Mouse (Mus musculus) brown adipose tissue, adult 24 weeks (tissue): ENCODE results near the gene Prss43. TPM values are rescaled to one million over a fixed set of nuclear protein-coding genes. Genes with fewer than 3 reads are reported as not detected.
A peak's percentile ranks its signal among the peaks of the same experiment; 100 is the strongest.

ENCODE experiments used
- H3K27ac ChIP-seq: fragments of 200-500 bp; replicated peaks from 2 replicates; pipeline ENCODE4 v1.5.1; 2012; ENCODE audit warnings: low read depth, mild to moderate bottlenecking, low read length
- H3K4me1 ChIP-seq: fragments of 200-500 bp; 2 replicates; pipeline ENCODE4 v1.6.1; 2012; ENCODE audit warnings: low read length, mixed read lengths; ENCODE audit not compliant: control insufficient read depth, insufficient read depth, insufficient read length
- H3K4me3 ChIP-seq: fragments of 200-500 bp; 2 replicates; pipeline ENCODE4 v1.5.1; 2012; ENCODE audit warnings: low read depth, mild to moderate bottlenecking, low read length, moderate library complexity; ENCODE audit not compliant: insufficient read depth
- polyA plus RNA-seq: library from polyadenylated mRNA; stranded (reverse); fragments of >200 nt; gene quantifications from 2 replicates; pipeline ENCODE4 v1.2.4, GENCODE M21; 2012; ENCODE audit not compliant: missing spikeins, insufficient read depth, insufficient read length

The Prss43 gene
- polyA plus RNA-seq, 1 experiment: not detected

GRCm38 (mm10) chr9:110858967-110859596, 32.6 kb downstream of the Prss43 start:
- Histone ChIP-seq H3K4me3 (no peak overlapping the region), H3K4me1 (no peaks in the 10 kb centered on the region; the same call in 1 of the 2 replicates), H3K27ac (no peak overlapping the region)

GRCm38 (mm10) chr9:110871030-110871429, 44.5 kb downstream of the Prss43 start:
- no peak overlapping the region for H3K4me3 ChIP-seq
- no peak overlapping the region for H3K27ac ChIP-seq
- peaks cover 3% of the 10 kb centered on the region; the same call in 1 of the 2 replicates for H3K4me1 ChIP-seq

- Histone ChIP-seq H3K4me3 (no peak overlapping the region), H3K4me1 (peaks cover 18% of the 10 kb centered on the region), H3K27ac (no peak overlapping the region)
Measured at GRCm38 (mm10) chr9:110873681-110874659, 47.5 kb downstream of the Prss43 start.

- no peak overlapping the region for H3K4me3 ChIP-seq
- no peak overlapping the region for H3K27ac ChIP-seq
- peaks cover 21% of the 10 kb centered on the region for H3K4me1 ChIP-seq
Measured at GRCm38 (mm10) chr9:110874660-110875191, 48.2 kb downstream of the Prss43 start.

- H3K27ac ChIP-seq: no peak overlapping the region
- peaks cover 21% of the 10 kb centered on the region for H3K4me1 ChIP-seq
- no peak overlapping the region for H3K4me3 ChIP-seq
Measured at GRCm38 (mm10) chr9:110875288-110875695, 48.8 kb downstream of the Prss43 start.

GRCm38 (mm10) chr9:110877353-110877752, 50.9 kb downstream of the Prss43 start:
- Histone ChIP-seq H3K4me1 (peaks cover 21% of the 10 kb centered on the region), H3K27ac (peak overlapping the region; percentile 17; the same call in 1 of the 2 replicates), H3K4me3 (no peak overlapping the region)

GRCm38 (mm10) chr9:110877888-110878287, 51.4 kb downstream of the Prss43 start:
- H3K4me3 ChIP-seq: no peak overlapping the region
- H3K27ac ChIP-seq: peak overlapping the region; percentile 17; the same call in 1 of the 2 replicates
- H3K4me1 ChIP-seq: peaks cover 21% of the 10 kb centered on the region

- Histone ChIP-seq H3K4me3 (peak within 1 kb of the TSS; percentile 74), H3K27ac (peak within 1 kb of the TSS; percentile 92), H3K4me1 (peaks cover 21% of the 10 kb centered on the region)
Measured at GRCm38 (mm10) chr9:110879191-110879920, 52.9 kb downstream of the Prss43 start, which contains the start of gene Als2cl. TSS of gene Als2cl (plus strand) at chr9:110879870.

- Histone ChIP-seq H3K4me1 (peaks cover 21% of the 10 kb centered on the region), H3K27ac (peak within 1 kb of the TSS; percentile 92)
Measured at GRCm38 (mm10) chr9:110879998-110880561, 53.6 kb downstream of the Prss43 start, which contains the start of gene Tmie. TSS of gene Tmie (minus strand) at chr9:110880113.

GRCm38 (mm10) chr9:110880772-110881171, 54.3 kb downstream of the Prss43 start:
- peaks cover 18% of the 10 kb centered on the region for H3K4me1 ChIP-seq

More at GRCm38 (mm10) chr9:110879998-110880561, 53.6 kb downstream of the Prss43 start, which contains the start of gene Tmie:
- peak within 1 kb of the TSS; percentile 74 for H3K4me3 ChIP-seq

More at GRCm38 (mm10) chr9:110880772-110881171, 54.3 kb downstream of the Prss43 start:
- Histone ChIP-seq H3K27ac (peak overlapping the region; percentile 92), H3K4me3 (peak overlapping the region; percentile 74)

Other genes starting within 250 kb of the Prss43 start
- gene Nradd, start 202.2 kb upstream of the Prss43 start, polyA plus RNA-seq: 1.7 and 3.0 TPM in 2 replicates
- 2.2 and 4.8 TPM in 2 replicates for gene Nbeal2, start 172.5 kb upstream of the Prss43 start, polyA plus RNA-seq
- gene Ccdc12, start 170.2 kb upstream of the Prss43 start, polyA plus RNA-seq: 44.7 and 46.2 TPM in 2 replicates
- gene Myl3, start 84.8 kb upstream of the Prss43 start, polyA plus RNA-seq: 17.2 and 23.5 TPM in 2 replicates
- 23.3 and 25.4 TPM in 2 replicates for gene Pth1r, start 79.5 kb upstream of the Prss43 start, polyA plus RNA-seq
- not detected in 2 replicates for gene Prss42, start 28.5 kb upstream of the Prss43 start, polyA plus RNA-seq
- not detected in 2 replicates for gene Prss44, start 12.7 kb upstream of the Prss43 start, polyA plus RNA-seq
- gene Prss45, start 7.9 kb downstream of the Prss43 start, polyA plus RNA-seq: not detected in 2 replicates
- not detected in 2 replicates for gene Prss46, start 17.8 kb downstream of the Prss43 start, polyA plus RNA-seq
- not detected in 2 replicates for gene Prss50, start 31.3 kb downstream of the Prss43 start, polyA plus RNA-seq
- gene Als2cl, start 53.2 kb downstream of the Prss43 start, polyA plus RNA-seq: 5.7 and 9.0 TPM in 2 replicates
- 1.5 and 1.8 TPM in 2 replicates for gene Tmie, start 53.4 kb downstream of the Prss43 start, polyA plus RNA-seq
- not detected in 2 replicates for gene Fam240a, start 90.2 kb downstream of the Prss43 start, polyA plus RNA-seq
- not detected in 2 replicates for gene Tdgf1, start 119.5 kb downstream of the Prss43 start, polyA plus RNA-seq
- gene Lrrc2, start 124.9 kb downstream of the Prss43 start, polyA plus RNA-seq: 0.88 TPM in 1 of 2 replicates, not detected in the other
- 2.2 and 3.3 TPM in 2 replicates for gene Rtp3, start 163.9 kb downstream of the Prss43 start, polyA plus RNA-seq
- gene Ltf, start 192.6 kb downstream of the Prss43 start, polyA plus RNA-seq: not detected in 2 replicates
- 1.3 and 1.6 TPM in 2 replicates for gene Ccrl2, start 230.8 kb downstream of the Prss43 start, polyA plus RNA-seq